Mouse (Mus musculus) layer of hippocampus, adult 18-20 months (tissue): ENCODE measurements at regions not wholly inside any gene's neighbourhood (a gene's known extent, or its start where the extent isn't known, plus 50 kb on each side); places are given as distances from the start of the nearest gene placed in this dataset.

ENCODE experiments used
- DNase-seq, 2 experiments: peaks; one replicate each; pipeline ENCODE4 v3.0.0; 2022; ENCODE audit warnings: low spot score in 2 of 2

GRCm38 (mm10) chr1:23214462-23215158 is 112.6 kb upstream of the 4933415F23Rik start:
- no peak for DNase-seq

GRCm38 (mm10) chr1:23207843-23208242 is 105.8 kb upstream of the 4933415F23Rik start:
- no peak for DNase-seq

GRCm38 (mm10) chr1:23207024-23207423 is 105.0 kb upstream of the 4933415F23Rik start:
- DNase-seq: no peak

- peak in 1 of 2 experiments; percentile 57 for DNase-seq
Measured at GRCm38 (mm10) chr1:23202511-23203435, 100.7 kb upstream of the 4933415F23Rik start.

- DNase-seq: no peak
Measured at GRCm38 (mm10) chr1:23200460-23200859, 98.4 kb upstream of the 4933415F23Rik start.

- DNase-seq: no peak
Measured at GRCm38 (mm10) chr1:23190316-23191005, 88.4 kb upstream of the 4933415F23Rik start.

GRCm38 (mm10) chr1:23189790-23190189 is 87.7 kb upstream of the 4933415F23Rik start:
- no peak for DNase-seq

GRCm38 (mm10) chr1:23188216-23188615 is 86.2 kb upstream of the 4933415F23Rik start:
- DNase-seq: no peak

GRCm38 (mm10) chr1:23187446-23188206 is 85.6 kb upstream of the 4933415F23Rik start:
- no peak for DNase-seq

GRCm38 (mm10) chr1:23184728-23185127 is 82.7 kb upstream of the 4933415F23Rik start:
- DNase-seq: no peak

GRCm38 (mm10) chr1:23182541-23182940 is 80.5 kb upstream of the 4933415F23Rik start:
- no peak for DNase-seq

- no peak for DNase-seq
Measured at GRCm38 (mm10) chr1:23178335-23178974, 76.4 kb upstream of the 4933415F23Rik start.

- no peak for DNase-seq
Measured at GRCm38 (mm10) chr1:23174022-23174421, 72.0 kb upstream of the 4933415F23Rik start.

- no peak for DNase-seq
Measured at GRCm38 (mm10) chr1:23173054-23173802, 71.2 kb upstream of the 4933415F23Rik start.

GRCm38 (mm10) chr1:23171336-23171735 is 69.3 kb upstream of the 4933415F23Rik start:
- DNase-seq: no peak

- DNase-seq: no peak
Measured at GRCm38 (mm10) chr1:23170711-23171110, 68.7 kb upstream of the 4933415F23Rik start.

GRCm38 (mm10) chr1:23168504-23168903 is 66.5 kb upstream of the 4933415F23Rik start:
- DNase-seq: no peak

- DNase-seq: no peak
Measured at GRCm38 (mm10) chr1:23163371-23163935, 61.4 kb upstream of the 4933415F23Rik start.

- no peak for DNase-seq
Measured at GRCm38 (mm10) chr1:23162766-23163165, 60.7 kb upstream of the 4933415F23Rik start.
